Mouse (Mus musculus) stomach, postnatal 0 days (tissue): ENCODE results near the gene Ppfibp2.

Experiments used
- CTCF ChIP-seq: IDR thresholded peaks from 2 replicates; pipeline ENCODE4 v1.5.1; 2016; ENCODE audit warnings: antibody characterized with exemption, low read depth, mild to moderate bottlenecking, moderate library complexity
- EP300 ChIP-seq: optimal IDR thresholded peaks from 2 replicates; pipeline ENCODE3; 2016; ENCODE audit warnings: antibody characterized with exemption

- TF ChIP-seq CTCF (no peak), EP300 (no peak)
These were observed at the start of gene Ppfibp2 for GRCm38 (mm10) chr7:107594857-107595402.
